Mouse (Mus musculus) thymus, postnatal 0 days (tissue): ENCODE data around the gene 2300002M23Rik. TPM values are rescaled to one million over a fixed set of nuclear protein-coding genes. Genes with fewer than 3 reads are reported as not detected.

Experiments used
- DNase-seq: peaks from one replicate; pipeline ENCODE4 v3.0.0-alpha.2; 2015; ENCODE audit warnings: low spot score
- polyA plus RNA-seq: library from polyadenylated mRNA; unstranded; fragments of >200 nt; fragmentation: Nextera tagmentation; extraction: Ambion mirVana; gene quantifications from 2 replicates; pipeline ENCODE4 v1.2.1, GENCODE M21; 2015

2300002M23Rik gene
- polyA plus RNA-seq, 1 experiment from 2014 or later = 6.3 TPM

DNA sequence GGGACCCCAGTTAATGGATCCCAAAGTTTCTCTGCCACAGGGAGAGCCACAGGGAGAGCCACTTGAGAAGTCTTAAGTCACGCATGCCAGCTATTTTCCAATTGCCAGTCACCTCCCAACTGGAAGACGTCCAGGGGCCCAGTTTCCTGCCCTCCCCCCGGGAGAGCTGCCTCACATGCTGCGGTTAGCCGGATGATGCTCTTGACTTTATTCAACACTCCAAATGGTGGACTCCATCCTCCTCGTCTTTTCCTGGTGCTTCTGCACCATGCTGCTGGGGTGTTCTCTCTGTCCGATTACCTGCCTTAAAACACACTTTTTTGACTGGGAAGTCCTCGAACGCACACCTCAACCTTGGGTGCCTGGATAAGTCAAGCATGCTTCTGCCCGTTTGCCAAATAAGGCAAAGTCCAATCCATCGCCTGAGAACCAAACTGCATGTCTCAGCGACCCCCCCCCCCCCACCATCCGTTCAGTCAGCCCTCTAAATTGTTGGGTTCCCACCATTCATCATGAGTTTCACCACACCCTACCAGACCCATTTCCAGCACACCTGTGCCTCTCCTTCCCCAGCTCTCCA is 11.0 kb upstream of the 2300002M23Rik start:
- DNase-seq = no peak

- peak; percentile 66 for DNase-seq
These were observed 10.4 kb upstream of the 2300002M23Rik start for GRCm38 (mm10) chr17:35556812-35557211.

DNA sequence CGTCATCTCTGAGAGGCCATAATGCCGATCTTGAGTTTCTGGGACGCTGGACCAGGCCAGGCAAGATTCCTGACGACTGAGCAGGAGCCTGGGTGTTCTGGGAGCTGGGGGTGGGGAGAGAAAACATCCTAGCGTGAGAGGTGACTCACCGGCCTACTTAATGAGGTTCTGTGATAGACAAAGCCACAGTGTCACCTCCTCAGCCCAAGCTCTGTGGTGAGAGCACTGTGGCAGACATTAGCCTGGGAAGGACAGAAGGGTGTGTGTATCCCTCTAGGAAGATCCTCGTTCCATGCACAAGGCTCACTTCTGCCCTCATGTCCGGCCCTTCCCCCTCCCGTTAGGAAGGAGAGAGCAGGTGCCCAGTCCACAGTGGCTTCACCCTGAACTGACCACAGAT is 9.9 kb upstream of the 2300002M23Rik start:
- DNase-seq = no peak

DNA sequence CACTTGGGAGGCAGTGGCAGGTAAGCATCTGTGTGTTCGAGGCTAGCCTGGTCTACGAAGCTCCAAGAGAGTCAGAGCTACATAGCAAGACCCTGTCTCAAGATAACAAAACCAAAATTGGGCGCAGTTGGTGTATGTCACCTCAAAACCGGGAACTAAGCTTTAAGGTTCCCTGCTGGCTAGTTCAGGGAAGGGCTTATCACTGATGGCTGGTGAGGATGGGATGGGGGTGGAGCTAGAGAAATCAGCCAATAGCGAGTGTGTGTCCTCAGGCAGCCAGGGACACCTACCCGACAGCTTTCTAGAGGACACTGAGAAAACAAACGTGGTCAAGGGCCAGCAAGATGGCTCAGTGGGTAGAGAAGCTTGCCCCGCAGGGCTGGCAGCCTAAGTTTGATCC is 9.0 kb upstream of the 2300002M23Rik start:
- DNase-seq = no peak

DNA sequence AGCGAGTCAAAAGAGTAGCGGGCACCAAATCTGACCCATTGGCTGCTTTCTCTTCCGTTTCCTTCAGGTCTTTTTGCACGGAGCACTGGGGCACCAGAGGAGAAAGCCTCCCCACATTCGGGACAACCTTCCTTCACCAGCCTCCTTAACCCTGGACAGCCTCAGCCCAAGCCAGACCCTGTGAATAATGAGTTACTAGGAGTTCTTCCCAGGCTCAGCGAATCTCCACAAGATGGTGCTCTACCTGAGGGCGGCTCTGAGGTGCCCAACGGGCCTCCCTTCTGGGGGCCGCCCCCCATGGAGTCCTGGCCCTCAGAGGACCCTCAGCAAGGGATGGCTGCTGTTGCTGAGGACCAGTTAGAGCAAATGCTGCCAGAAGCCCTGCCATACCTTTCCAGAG is 517 bp downstream of the 2300002M23Rik start:
- DNase-seq = no peak

GRCm38 (mm10) chr17:35569091-35569944 is 2.1 kb downstream of the 2300002M23Rik start:
- DNase-seq = peak; percentile 38

DNA sequence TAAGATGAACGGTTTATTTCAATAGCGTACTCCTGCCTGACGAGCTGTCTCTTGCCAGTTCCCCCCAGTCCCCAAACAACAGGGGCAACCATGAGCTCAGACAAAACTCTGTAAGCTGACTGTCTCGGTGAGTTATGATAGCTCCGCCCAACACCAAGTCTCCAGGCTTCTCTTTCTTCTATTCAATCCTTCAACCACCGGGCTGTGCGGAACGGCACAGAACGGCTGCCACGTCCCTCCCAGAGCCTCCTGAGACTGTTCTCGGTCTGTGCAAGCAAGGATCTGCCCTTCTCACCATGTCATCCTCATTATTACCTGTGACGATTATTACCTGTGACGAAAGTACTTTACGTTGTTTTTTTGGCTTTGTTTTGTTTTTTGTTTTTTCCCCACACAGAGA is 3.6 kb downstream of the 2300002M23Rik start:
- no peak for DNase-seq

GRCm38 (mm10) chr17:35571477-35571876 is 4.2 kb downstream of the 2300002M23Rik start:
- no peak for DNase-seq

DNA sequence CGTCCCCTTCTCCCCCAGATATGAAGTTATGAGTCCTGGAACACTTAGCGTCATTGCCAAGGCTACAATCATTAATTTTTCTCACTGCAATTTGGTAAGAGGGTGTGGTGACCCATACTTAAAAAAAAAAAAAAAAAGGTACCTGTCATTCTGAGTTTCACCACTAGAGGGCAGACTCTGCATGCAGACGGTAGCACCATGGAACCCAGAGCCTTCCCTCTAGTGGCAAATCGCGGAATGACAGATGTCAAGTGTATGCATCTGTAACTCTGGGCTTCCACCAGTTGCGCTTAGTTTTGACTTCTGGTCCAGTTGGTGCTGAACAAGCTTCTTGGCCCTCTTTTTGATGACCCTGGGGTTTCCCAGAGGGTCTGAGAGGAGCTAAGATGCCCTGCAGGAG is 11.0 kb downstream of the 2300002M23Rik start:
- DNase-seq = peak; percentile 89

DNA sequence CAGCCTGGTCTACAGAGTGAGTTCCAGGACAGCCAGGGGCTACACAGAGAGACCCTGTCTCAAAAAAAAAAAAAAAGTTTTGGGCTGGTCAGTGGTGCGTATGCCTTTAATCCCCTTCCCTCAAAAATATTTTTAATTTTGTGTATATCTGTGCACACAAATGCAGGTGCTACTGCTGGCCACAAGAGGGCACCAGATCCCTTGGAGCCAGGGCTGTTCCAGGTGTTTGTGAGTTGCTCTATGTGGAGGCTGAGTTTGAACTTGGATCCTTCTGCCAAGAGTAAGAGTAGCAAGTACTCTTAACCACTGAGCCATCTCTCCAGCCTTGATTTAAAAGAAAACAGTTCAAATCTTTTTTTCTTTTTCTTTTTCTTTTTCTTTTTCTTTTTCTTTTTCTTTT is 15.7 kb downstream of the 2300002M23Rik start:
- DNase-seq = peak; percentile 37

DNA sequence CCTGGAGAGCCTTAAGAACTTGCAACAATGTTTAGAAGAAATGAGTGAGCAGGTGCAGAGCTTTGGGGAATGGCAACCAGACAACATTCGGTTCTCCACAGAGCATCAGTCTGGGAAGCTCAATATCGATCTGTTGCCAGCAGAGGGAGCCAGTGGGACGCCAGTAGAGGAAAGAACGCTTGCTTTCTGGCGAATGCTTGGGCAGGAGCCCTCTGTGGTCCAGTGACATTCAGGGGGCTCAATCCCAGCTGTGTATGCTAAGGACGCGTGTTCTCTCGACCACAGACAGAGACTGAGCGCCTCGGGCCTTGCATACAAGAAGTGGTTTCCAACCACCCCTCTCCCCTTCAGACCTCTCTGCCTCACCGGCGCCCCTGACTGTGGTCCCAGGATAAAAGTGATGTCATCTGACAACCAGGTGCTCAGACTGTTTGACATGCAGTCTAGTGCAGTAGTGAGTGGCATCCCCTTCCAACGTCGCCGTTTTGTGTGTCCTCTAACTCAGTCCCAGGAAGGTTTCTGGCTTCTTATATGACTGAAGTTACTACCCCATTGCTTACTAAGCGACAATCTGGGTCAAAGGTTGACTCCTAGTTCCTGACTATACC is 17.2 kb downstream of the 2300002M23Rik start:
- DNase-seq = peak; percentile 79

GRCm38 (mm10) chr17:35587291-35587690 is 20.0 kb downstream of the 2300002M23Rik start:
- DNase-seq = no peak

DNA sequence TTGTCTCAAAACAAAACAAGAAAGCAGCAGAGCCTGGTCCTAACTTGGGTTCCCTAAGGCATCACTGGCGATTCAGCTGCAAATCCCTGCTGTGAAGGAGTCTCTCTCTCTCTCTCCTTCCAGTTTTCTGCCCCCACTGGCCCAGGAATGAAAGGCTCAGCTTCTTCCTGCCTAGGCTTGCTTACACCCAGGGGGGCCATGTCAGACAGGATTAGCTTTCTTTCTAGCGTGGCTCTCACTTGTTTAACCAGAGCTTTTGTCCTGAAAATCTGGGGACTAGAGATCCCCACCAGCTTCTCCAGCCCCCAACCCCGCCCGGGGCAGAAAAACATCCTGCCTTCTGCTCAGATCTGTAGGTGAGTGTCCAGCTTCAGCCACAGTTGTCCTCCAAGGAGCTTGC is 21.1 kb downstream of the 2300002M23Rik start:
- no peak for DNase-seq

DNA sequence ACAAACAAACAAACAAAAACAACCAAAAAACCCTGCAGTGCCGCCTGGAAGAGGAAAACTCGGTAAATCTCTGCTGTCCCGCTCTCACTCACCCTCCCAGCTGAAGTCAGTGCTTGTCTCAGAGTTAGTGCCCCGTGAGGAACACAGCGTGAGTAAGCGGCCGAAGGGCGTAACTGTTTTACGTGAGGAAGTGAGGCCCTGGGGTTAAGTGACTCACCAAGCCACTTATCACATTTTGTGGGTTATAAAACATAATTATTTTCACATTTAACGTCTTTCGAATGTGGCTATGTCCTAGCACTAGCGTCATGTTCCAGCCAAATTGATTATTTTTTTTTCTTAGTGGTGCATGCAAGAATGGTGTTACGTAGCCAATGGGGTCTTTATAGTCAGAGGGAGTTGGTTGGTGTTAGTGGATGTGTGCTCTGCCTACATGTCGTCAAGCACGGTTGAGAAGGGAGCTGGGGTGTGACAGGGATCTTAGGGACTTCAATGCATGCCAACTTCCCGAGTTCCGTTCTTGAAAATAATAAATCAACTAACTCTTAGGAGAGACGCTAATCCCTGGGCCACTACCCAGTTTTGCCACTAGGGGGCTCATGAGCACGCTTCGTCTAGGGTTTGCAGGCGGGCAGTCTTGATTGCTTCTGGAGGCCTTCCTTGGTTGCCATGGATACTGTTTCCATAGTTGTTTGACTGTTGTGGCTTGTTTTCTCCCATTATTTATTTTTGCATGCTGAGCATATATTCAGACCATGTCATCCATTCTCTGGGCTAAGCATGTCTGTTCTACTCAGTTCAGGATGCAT is 23.4 kb downstream of the 2300002M23Rik start:
- DNase-seq = peak; percentile 65

- no peak for DNase-seq
These were observed 23.9 kb downstream of the 2300002M23Rik start for GRCm38 (mm10) chr17:35591219-35591578.

- no peak for DNase-seq
These were observed 24.5 kb downstream of the 2300002M23Rik start for GRCm38 (mm10) chr17:35591731-35592130.

DNA sequence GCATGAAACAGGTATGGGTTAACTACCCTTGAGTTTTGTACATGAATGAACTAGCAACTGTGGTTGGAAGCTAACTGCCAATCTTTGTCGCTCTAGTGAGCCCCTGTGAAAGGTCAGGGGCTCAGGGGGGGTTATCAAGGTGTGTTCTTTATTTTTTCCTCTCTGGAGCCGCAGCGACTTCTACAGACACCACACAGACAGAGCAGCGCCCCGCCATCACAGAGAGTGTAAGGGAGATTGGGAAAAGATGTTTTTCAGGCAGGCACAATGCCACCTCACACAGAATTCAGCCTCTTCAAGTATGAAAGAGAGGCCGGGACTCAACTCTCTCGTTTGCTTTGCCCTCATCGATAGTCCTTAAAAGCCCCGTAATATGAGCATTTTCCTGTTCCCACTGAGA is 24.9 kb downstream of the 2300002M23Rik start:
- no peak for DNase-seq

- no peak for DNase-seq
These were observed 26.5 kb downstream of the 2300002M23Rik start for GRCm38 (mm10) chr17:35593786-35594185.

GRCm38 (mm10) chr17:35594456-35594855 is 27.2 kb downstream of the 2300002M23Rik start:
- no peak for DNase-seq

- no peak for DNase-seq
These were observed 30.1 kb downstream of the 2300002M23Rik start for GRCm38 (mm10) chr17:35597399-35597798.

DNA sequence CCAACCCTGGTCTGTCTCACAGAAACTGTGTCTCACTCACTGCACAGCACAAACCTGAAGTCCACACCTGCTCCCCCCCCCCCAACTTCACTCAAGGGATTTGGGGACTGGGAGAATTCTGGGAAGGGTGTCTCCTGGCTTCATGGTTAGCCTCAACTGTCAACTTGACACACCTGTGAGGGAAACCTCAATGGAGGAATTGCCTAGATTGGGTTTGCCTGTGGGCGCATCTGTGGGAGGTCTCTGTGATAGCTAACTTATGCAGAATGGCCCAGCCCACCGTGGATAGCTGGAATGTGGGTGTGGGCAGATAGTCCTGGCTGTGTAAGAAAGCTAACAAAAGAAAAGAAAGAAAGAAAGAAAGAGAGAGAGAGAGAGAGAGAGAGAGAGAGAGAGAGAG is 34.0 kb downstream of the 2300002M23Rik start, which contains the start of gene Sfta2:
Sfta2 (plus strand) TSS at position 301 of the 400 bp plus-strand sequence.
- DNase-seq = no peak
